Mouse (Mus musculus) hindbrain, embryonic 16.5 days (tissue): Measurements from ENCODE around the gene Hspb3. TPM values are rescaled to one million over a fixed set of nuclear protein-coding genes. Genes with fewer than 3 reads are reported as not detected.

Source experiments
- ATAC-seq: fragments of 200-750 bp; cut with Nextera tagmentation; 2 replicates; pipeline ENCODE4 v1.8.0; 2017; ENCODE audit warnings: moderate TSS enrichment, moderate library complexity
- H3K27ac ChIP-seq: fragments of 300-500 bp; sonication (generic); 2 replicates; pipeline ENCODE4 v1.5.1; 2014; ENCODE audit warnings: low read depth, mild to moderate bottlenecking, control low read depth, low read length, moderate library complexity
- H3K27me3 ChIP-seq: fragments of 300-500 bp; sonication (generic); replicated peaks from 2 replicates; pipeline ENCODE4 v1.6.1; 2014; ENCODE audit warnings: low read length; ENCODE audit not compliant: control insufficient read depth, insufficient read depth
- H3K36me3 ChIP-seq: fragments of 300-500 bp; sonication (generic); 2 replicates; pipeline ENCODE4 v1.6.1; 2014; ENCODE audit warnings: mild to moderate bottlenecking, low read length, moderate library complexity, mixed read lengths; ENCODE audit not compliant: control insufficient read depth, insufficient read depth
- H3K4me1 ChIP-seq: fragments of 300-500 bp; sonication (generic); 2 replicates; pipeline ENCODE4 v1.6.1; 2014; ENCODE audit warnings: low read depth, low read length; ENCODE audit not compliant: control insufficient read depth, insufficient read depth
- H3K4me2 ChIP-seq: fragments of 300-500 bp; sonication (generic); 2 replicates; pipeline ENCODE4 v1.6.1; 2014; ENCODE audit warnings: mild to moderate bottlenecking, low read length, control low read depth, moderate library complexity
- H3K4me3 ChIP-seq: fragments of 300-500 bp; sonication (generic); 2 replicates; pipeline ENCODE4 v1.5.1; 2014; ENCODE audit warnings: mild to moderate bottlenecking, low read length, control low read depth, moderate library complexity
- H3K9ac ChIP-seq: fragments of 300-500 bp; sonication (generic); 2 replicates; pipeline ENCODE4 v1.6.1; 2014; ENCODE audit warnings: low read depth, mild to moderate bottlenecking, control low read depth, low read length, moderate library complexity
- H3K9me3 ChIP-seq: fragments of 300-500 bp; sonication (generic); 2 replicates; pipeline ENCODE4 v1.6.1; 2014; ENCODE audit warnings: mild to moderate bottlenecking, low read length, moderate library complexity; ENCODE audit not compliant: control insufficient read depth
- WGBS: fragments of 180-500 bp; shearing (Covaris S2); extraction: QIAGEN DNeasy Blood & Tissue Kit; methylation state at CpG from one replicate; pipeline ENCODE4 v1.1.7; 2014; 5-methylcytosine and 5-hydroxymethylcytosine counted together
- polyA plus RNA-seq: library from polyadenylated mRNA; unstranded; fragments of >200 nt; fragmentation: Nextera tagmentation; extraction: Ambion mirVana; gene quantifications from 2 replicates; pipeline ENCODE4 v1.2.1, GENCODE M21; 2015

Gene Hspb3
- polyA plus RNA-seq, 1 experiment from 2014 or later: 0.41 TPM

GRCm38 (mm10) chr13:113614635-113615545 is 48.6 kb downstream of the Hspb3 start:
- Histone ChIP-seq H3K36me3 (no peaks in the 10 kb centered on the region), H3K4me2 (peak overlapping the region; percentile 58), H3K27me3 (no peaks in the 10 kb centered on the region), H3K9me3 (no peaks in the 10 kb centered on the region), H3K9ac (peak overlapping the region; percentile 94), H3K4me3 (peak overlapping the region; percentile 97), H3K27ac (no peak overlapping the region; the same call in 1 of the 2 replicates), H3K4me1 (peaks cover 49% of the 10 kb centered on the region)
- peak; percentile 24; the same call in 1 of the 2 replicates for ATAC-seq
- 21% methylated on average over 24 of the region's 24 CpGs for WGBS

DNA sequence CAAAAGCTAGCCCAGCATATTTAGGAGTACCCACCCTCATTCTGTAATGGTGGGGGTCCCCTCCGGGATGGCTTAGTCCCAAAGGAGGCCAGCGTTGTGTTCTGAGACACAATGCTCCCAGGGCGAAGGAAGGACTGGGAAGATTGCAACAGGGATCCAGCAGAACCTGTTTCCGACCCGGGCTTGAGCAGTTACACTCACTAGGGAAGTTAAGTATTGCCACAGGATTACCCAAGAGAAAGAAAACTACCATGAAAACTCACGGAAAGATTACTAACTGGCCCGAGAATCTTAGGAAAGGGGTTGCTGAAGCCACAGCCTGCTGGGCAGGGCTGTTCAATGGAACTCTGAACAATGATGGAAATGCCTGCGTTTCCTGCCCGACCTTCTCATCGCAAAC is 49.6 kb downstream of the Hspb3 start:
- no peaks in the 10 kb centered on the region for H3K27me3 ChIP-seq
- 0 out of 2 replicates have a peak overlapping the region, but pooled peaks have one; percentile 35 for H3K9ac ChIP-seq
- H3K36me3 ChIP-seq: no peaks in the 10 kb centered on the region
- H3K27ac ChIP-seq: no peak overlapping the region
- ATAC-seq: no peak
- no peaks in the 10 kb centered on the region for H3K9me3 ChIP-seq
- H3K4me1 ChIP-seq: peaks cover 49% of the 10 kb centered on the region
- H3K4me2 ChIP-seq: peak overlapping the region; percentile 58
- peak overlapping the region; percentile 6 for H3K4me3 ChIP-seq
- 29% methylated on average over 10 of the region's 10 CpGs for WGBS

DNA sequence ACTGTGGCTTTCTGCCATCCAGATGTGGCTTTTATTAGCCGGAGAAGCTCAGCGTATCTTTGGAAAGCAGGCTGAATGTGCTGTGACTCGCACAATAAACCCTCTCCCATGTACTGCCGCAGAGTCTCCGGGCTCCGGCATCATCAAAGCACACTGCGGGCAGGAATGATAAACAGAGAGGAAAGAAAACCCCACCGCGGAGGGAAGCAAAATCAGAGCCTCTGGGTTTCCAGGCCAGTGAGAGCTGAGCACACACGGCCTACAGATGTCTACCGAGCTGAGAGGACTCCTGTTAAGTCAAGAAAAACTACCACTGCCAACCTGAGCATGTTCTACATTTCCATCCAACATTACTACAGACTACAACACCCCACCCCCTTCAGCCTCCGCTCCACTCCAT is 50.1 kb downstream of the Hspb3 start:
- Histone ChIP-seq H3K9ac (no peak overlapping the region), H3K27me3 (no peaks in the 10 kb centered on the region), H3K4me2 (peak overlapping the region; percentile 58), H3K4me3 (peak overlapping the region; percentile 16), H3K4me1 (peaks cover 49% of the 10 kb centered on the region), H3K27ac (no peak overlapping the region), H3K36me3 (no peaks in the 10 kb centered on the region), H3K9me3 (no peaks in the 10 kb centered on the region)
- no peak for ATAC-seq
- WGBS: 22% methylated on average over 12 of the region's 12 CpGs

Other genes starting within 250 kb of the Hspb3 start
- gene Snx18, start 45.1 kb downstream of the Hspb3 start, polyA plus RNA-seq: 7.1 and 8.4 TPM in 2 replicates
- gene Arl15, start 130.8 kb upstream of the Hspb3 start, polyA plus RNA-seq: 18.3 and 21.5 TPM in 2 replicates